Mouse (Mus musculus) MEL (cell line): ENCODE results near the gene Commd8. TPM values are rescaled to one million over a fixed set of nuclear protein-coding genes. Genes with fewer than 3 reads are reported as not detected.
A peak's percentile ranks its signal among the peaks of the same experiment; 100 is the strongest.

Experiments used
- DNase-seq: peaks from one replicate; pipeline ENCODE4 v3.0.0; 2011; ENCODE audit warnings: low read depth, low spot score
- H3K27ac ChIP-seq: 2 replicates; pipeline ENCODE4 v1.5.1; 2012; ENCODE audit warnings: low read depth, mild to moderate bottlenecking, control low read depth, low read length, moderate library complexity; ENCODE audit not compliant: control insufficient read depth
- H3K27me3 ChIP-seq, 2 experiments: fragments of 150-350 bp in 1 of 2; sonication (generic) in 1 of 2; 2 replicates each; pipeline ENCODE4 v1.6.1; 2012; ENCODE audit warnings: low read length in 2 of 2, mild to moderate bottlenecking in 2 of 2, improper control_type of control experiment in 1 of 2, moderate library complexity in 1 of 2; ENCODE audit not compliant: insufficient read depth in 2 of 2, control insufficient read depth in 1 of 2
- H3K36me3 ChIP-seq, 2 experiments: 2 replicates each; pipeline ENCODE4 v1.6.1; 2012 to 2014; ENCODE audit warnings: low read length in 2 of 2, improper control_type of control experiment in 1 of 2, inconsistent platforms in 1 of 2, mild to moderate bottlenecking in 1 of 2; ENCODE audit not compliant: insufficient read depth in 2 of 2, control insufficient read depth in 1 of 2
- H3K4me1 ChIP-seq, 2 experiments: fragments of 150-350 bp in 1 of 2; sonication (generic) in 1 of 2; 2 replicates each; pipeline ENCODE4 v1.6.1; 2012; ENCODE audit warnings: low read length in 2 of 2, improper control_type of control experiment in 1 of 2, mild to moderate bottlenecking in 1 of 2; ENCODE audit not compliant: insufficient read depth in 2 of 2, control insufficient read depth in 1 of 2
- H3K4me3 ChIP-seq, 2 experiments: fragments of 150-350 bp in 1 of 2; sonication (generic) in 1 of 2; 2 replicates each; pipeline ENCODE4 v1.5.1; 2012; ENCODE audit warnings: low read depth in 2 of 2, low read length in 2 of 2, mild to moderate bottlenecking in 2 of 2, moderate library complexity in 2 of 2, control low read depth in 1 of 2, improper control_type of control experiment in 1 of 2; ENCODE audit not compliant: control insufficient read depth in 1 of 2, insufficient read depth in 1 of 2
- H3K79me2 ChIP-seq: 2 replicates; pipeline ENCODE4 v1.6.1; 2012; ENCODE audit warnings: mild to moderate bottlenecking, low read length, moderate library complexity; ENCODE audit not compliant: control insufficient read depth, poor library complexity, insufficient read depth
- H3K9ac ChIP-seq: 2 replicates; pipeline ENCODE4 v1.6.1; 2012; ENCODE audit warnings: low read depth, mild to moderate bottlenecking, control low read depth, low read length, moderate library complexity; ENCODE audit not compliant: control insufficient read depth, poor library complexity, severe bottlenecking
- H3K9me3 ChIP-seq: fragments of 150-350 bp; sonication (generic); replicated peaks from 2 replicates; pipeline ENCODE4 v1.6.1; 2012; ENCODE audit warnings: mild to moderate bottlenecking, low read length, improper control_type of control experiment, moderate library complexity; ENCODE audit not compliant: insufficient read depth
- BHLHE40 ChIP-seq: IDR thresholded peaks from 2 replicates; pipeline ENCODE4 v1.6.1; 2012; ENCODE audit warnings: low read depth, mild to moderate bottlenecking, inconsistent platforms, low read length, improper control_type of control experiment, borderline replicate concordance
- CHD1 ChIP-seq: IDR thresholded peaks from 2 replicates; pipeline ENCODE4 v1.6.1; 2012; ENCODE audit warnings: low read depth, mild to moderate bottlenecking, inconsistent platforms, low read length, improper control_type of control experiment
- CHD2 ChIP-seq: IDR thresholded peaks from 2 replicates; pipeline ENCODE4 v1.6.1; 2011; ENCODE audit warnings: low read length, improper control_type of control experiment
- CTCF ChIP-seq, 3 experiments: IDR thresholded peaks in 2 of 3; conservative IDR thresholded peaks in 1 of 3; 2 replicates each; pipeline ENCODE4 v1.5.1; 2011 to 2012; ENCODE audit warnings: low read length in 3 of 3, low read depth in 2 of 3, mild to moderate bottlenecking in 2 of 3, improper control_type of control experiment in 1 of 3, inconsistent platforms in 1 of 3, mixed read lengths in 1 of 3, moderate library complexity in 1 of 3; ENCODE audit not compliant: control insufficient read depth in 1 of 3, insufficient read depth in 1 of 3, poor library complexity in 1 of 3, severe bottlenecking in 1 of 3
- E2F4 ChIP-seq: IDR thresholded peaks from 2 replicates; pipeline ENCODE4 v1.6.1; 2011; ENCODE audit warnings: low read depth, low read length, improper control_type of control experiment, borderline replicate concordance
- EP300 ChIP-seq, 2 experiments: IDR thresholded peaks; 2 replicates each; pipeline ENCODE4 v1.6.1; 2011; ENCODE audit warnings: improper control_type of control experiment in 2 of 2, low read length in 2 of 2, low read depth in 1 of 2, mild to moderate bottlenecking in 1 of 2
- ETS1 ChIP-seq: IDR thresholded peaks from 2 replicates; pipeline ENCODE4 v1.6.1; 2012; ENCODE audit warnings: low read depth, mild to moderate bottlenecking, inconsistent platforms, low read length, improper control_type of control experiment, moderate library complexity
- GABPA ChIP-seq: IDR thresholded peaks from 2 replicates; pipeline ENCODE4 v1.6.1; 2012; ENCODE audit warnings: low read depth, mild to moderate bottlenecking, inconsistent platforms, low read length, improper control_type of control experiment, moderate library complexity
- JUND ChIP-seq: IDR thresholded peaks from 2 replicates; pipeline ENCODE4 v1.6.1; 2011; ENCODE audit warnings: low read depth, mild to moderate bottlenecking, improper control_type of control experiment, low read length
- MAFK ChIP-seq: IDR thresholded peaks from 2 replicates; pipeline ENCODE4 v1.6.1; 2011; ENCODE audit warnings: low read depth, mild to moderate bottlenecking, low read length, improper control_type of control experiment, borderline replicate concordance
- MAX ChIP-seq: IDR thresholded peaks from 2 replicates; pipeline ENCODE4 v1.6.1; 2011; ENCODE audit warnings: low read length, improper control_type of control experiment
- MAZ ChIP-seq: IDR thresholded peaks from 2 replicates; pipeline ENCODE4 v1.6.1; 2012; ENCODE audit warnings: low read depth, mild to moderate bottlenecking, inconsistent platforms, low read length, improper control_type of control experiment
- MEF2A ChIP-seq: IDR thresholded peaks from 2 replicates; pipeline ENCODE4 v1.6.1; 2014; ENCODE audit warnings: low read depth, mild to moderate bottlenecking, inconsistent platforms, low read length, improper control_type of control experiment; ENCODE audit not compliant: poor library complexity, insufficient replicate concordance, severe bottlenecking; ENCODE audit errors: extremely low read depth
- MXI1 ChIP-seq: IDR thresholded peaks from 2 replicates; pipeline ENCODE4 v1.6.1; 2011; ENCODE audit warnings: mild to moderate bottlenecking, low read depth, low read length, improper control_type of control experiment
- MYB ChIP-seq: IDR thresholded peaks from 2 replicates; pipeline ENCODE4 v1.6.1; 2011; ENCODE audit warnings: mild to moderate bottlenecking, low read depth, low read length, improper control_type of control experiment
- MYC ChIP-seq: IDR thresholded peaks from 2 replicates; pipeline ENCODE4 v1.6.1; 2011; ENCODE audit warnings: low read depth, mild to moderate bottlenecking, low read length, improper control_type of control experiment, moderate library complexity
- NELFE ChIP-seq: IDR thresholded peaks from 2 replicates; pipeline ENCODE4 v1.6.1; 2011; ENCODE audit warnings: low read depth, low read length, improper control_type of control experiment
- NRF1 ChIP-seq: IDR thresholded peaks from 2 replicates; pipeline ENCODE4 v1.6.1; 2014; ENCODE audit warnings: low read depth, mild to moderate bottlenecking, inconsistent platforms, low read length, improper control_type of control experiment, moderate library complexity; ENCODE audit not compliant: poor library complexity, insufficient read depth, severe bottlenecking
- POLR2AphosphoS2 ChIP-seq: IDR thresholded peaks from 2 replicates; pipeline ENCODE4 v1.6.1; 2011; ENCODE audit warnings: low read length, improper control_type of control experiment
- POLR2AphosphoS5 ChIP-seq: IDR thresholded peaks from 2 replicates; pipeline ENCODE4 v1.6.1; 2012; ENCODE audit warnings: low read depth, borderline replicate concordance, mild to moderate bottlenecking, inconsistent platforms, low read length, moderate library complexity, mixed read lengths
- RAD21 ChIP-seq: IDR thresholded peaks from 2 replicates; pipeline ENCODE4 v1.6.1; 2011; ENCODE audit warnings: mild to moderate bottlenecking, low read depth, low read length, improper control_type of control experiment
- RCOR1 ChIP-seq: IDR thresholded peaks from 2 replicates; pipeline ENCODE4 v1.6.1; 2012; ENCODE audit warnings: low read depth, mild to moderate bottlenecking, inconsistent platforms, low read length, improper control_type of control experiment
- SIN3A ChIP-seq: IDR thresholded peaks from 2 replicates; pipeline ENCODE4 v1.6.1; 2012; ENCODE audit warnings: low read length, improper control_type of control experiment, inconsistent platforms
- SMC3 ChIP-seq: IDR thresholded peaks from 2 replicates; pipeline ENCODE4 v1.6.1; 2011; ENCODE audit warnings: low read depth, low read length, improper control_type of control experiment
- TAL1 ChIP-seq: IDR thresholded peaks from 2 replicates; pipeline ENCODE4 v1.6.1; 2012; ENCODE audit warnings: mild to moderate bottlenecking, inconsistent platforms, low read length, moderate library complexity, mixed read lengths
- TBP ChIP-seq: IDR thresholded peaks from 2 replicates; pipeline ENCODE4 v1.8.0; 2011; ENCODE audit warnings: low read depth, low read length, improper control_type of control experiment
- UBTF ChIP-seq: IDR thresholded peaks from 2 replicates; pipeline ENCODE4 v1.6.1; 2012; ENCODE audit warnings: low read depth, mild to moderate bottlenecking, inconsistent platforms, low read length, improper control_type of control experiment, moderate library complexity, borderline replicate concordance; ENCODE audit not compliant: insufficient read depth
- USF1 ChIP-seq: IDR thresholded peaks from 2 replicates; pipeline ENCODE4 v1.6.1; 2014; ENCODE audit warnings: low read depth, mild to moderate bottlenecking, inconsistent platforms, low read length, improper control_type of control experiment, moderate library complexity
- USF2 ChIP-seq, 2 experiments: IDR thresholded peaks; 2 replicates each; pipeline ENCODE4 v1.6.1; 2011 to 2012; ENCODE audit warnings: improper control_type of control experiment in 2 of 2, low read length in 2 of 2, borderline replicate concordance in 1 of 2, inconsistent platforms in 1 of 2, low read depth in 1 of 2, mild to moderate bottlenecking in 1 of 2; ENCODE audit not compliant: insufficient read depth in 1 of 2
- ZC3H11A ChIP-seq: IDR thresholded peaks from 2 replicates; pipeline ENCODE4 v1.6.1; 2012; ENCODE audit warnings: low read depth, mild to moderate bottlenecking, inconsistent platforms, low read length, improper control_type of control experiment
- ZKSCAN1 ChIP-seq: IDR thresholded peaks from 2 replicates; pipeline ENCODE4 v1.6.1; 2012; ENCODE audit warnings: low read depth, mild to moderate bottlenecking, inconsistent platforms, low read length, improper control_type of control experiment, moderate library complexity
- ZMIZ1 ChIP-seq: IDR thresholded peaks from 2 replicates; pipeline ENCODE4 v1.6.1; 2012; ENCODE audit warnings: low read depth, mild to moderate bottlenecking, inconsistent platforms, low read length, improper control_type of control experiment, moderate library complexity
- ZNF384 ChIP-seq: IDR thresholded peaks from 2 replicates; pipeline ENCODE4 v1.6.1; 2012; ENCODE audit warnings: low read depth, mild to moderate bottlenecking, inconsistent platforms, low read length, improper control_type of control experiment
- polyA plus RNA-seq, 2 experiments: library from polyadenylated mRNA; stranded (reverse) in 1 of 2; unstranded in 1 of 2; fragments of >175 nt in 1 of 2; fragments of >200 nt in 1 of 2; gene quantifications; 2 replicates each; pipeline versions ENCODE4 v1.2.1 to v1.2.4; 2012; ENCODE audit warnings: low replicate concordance in 2 of 2, low read depth in 1 of 2; ENCODE audit not compliant: insufficient read length in 2 of 2, insufficient read depth in 1 of 2, missing spikeins in 1 of 2
- total RNA-seq: library from RNA; depleted of rRNA; stranded (reverse); fragments of 300-350 nt; gene quantifications from 2 replicates; pipeline ENCODE4 v1.2.3, GENCODE M21; 2012

The Commd8 gene
- total and polyA plus RNA-seq, 3 experiments, result 33.5 to 45.6 TPM; not detected in 1

DNA sequence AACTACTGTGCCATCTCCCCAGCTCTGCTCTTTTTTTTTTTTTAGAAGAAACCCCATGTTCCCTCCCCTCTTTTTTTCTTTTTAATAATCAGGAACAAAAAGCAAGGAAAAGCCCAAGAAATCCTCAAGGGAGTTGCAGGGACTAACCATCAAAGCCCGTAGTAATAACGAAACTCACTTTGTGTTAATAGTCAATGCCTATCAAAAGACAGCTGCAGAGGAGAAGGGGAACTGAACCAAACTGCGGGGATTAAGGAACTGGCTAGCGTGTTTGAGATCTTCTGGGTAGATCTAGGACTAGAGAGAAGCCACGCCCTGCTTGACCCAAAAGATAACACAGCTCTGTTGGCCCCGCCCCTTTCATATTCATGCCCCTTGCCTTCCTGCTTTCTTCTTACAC, 15.9 kb upstream of the Commd8 start (continued):
- TF ChIP-seq NRF1 (no peak), CTCF (IDR thresholded peaks at IDR 0.05 in 2 of 3, conservative IDR thresholded peaks at IDR 0.05 in 1 of 3; ENCODE audit: control insufficient read depth in 1 of 3, insufficient read depth in 1 of 3, low read depth in 2 of 3, low read length in 3 of 3, poor library complexity in 1 of 3, severe bottlenecking in 1 of 3) (no peak), JUND (no peak), CHD1 (no peak), MXI1 (no peak), USF2 (IDR thresholded peaks at IDR 0.05; ENCODE audit: borderline replicate concordance in 1 of 2, insufficient read depth in 1 of 2, low read depth in 1 of 2, low read length in 2 of 2) (no peak), UBTF (no peak), POLR2AphosphoS2 (peak; percentile 95)

DNA sequence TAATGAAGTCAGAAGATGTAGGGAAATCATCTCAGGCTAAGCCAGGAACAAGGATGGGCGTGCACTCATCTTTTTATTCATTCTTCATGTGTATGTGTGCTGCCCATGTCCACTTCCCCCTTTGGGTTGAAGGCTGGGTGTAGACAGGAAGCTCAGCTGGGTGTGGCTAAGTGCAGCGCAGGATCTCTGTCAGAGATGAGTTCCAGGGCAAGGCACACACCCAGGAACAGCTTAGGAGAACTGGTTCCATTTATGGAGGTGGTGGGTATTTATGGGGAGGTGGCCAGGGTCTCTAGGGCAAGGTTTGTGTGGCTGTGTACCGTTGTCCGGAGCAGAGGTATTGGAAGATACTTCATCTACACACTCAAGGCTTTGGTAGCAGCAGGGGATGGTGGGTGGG, 14.8 kb upstream of the Commd8 start:
- peak overlapping the region; percentile 76 for H3K9ac ChIP-seq
- peaks cover 18 to 30% of the 10 kb centered on the region in 2 experiments for H3K4me1 ChIP-seq
- peaks cover 0 to 24% of the 10 kb centered on the region in 2 experiments; a peak in 2 of 4 replicates for H3K36me3 ChIP-seq
- H3K4me3 ChIP-seq, result peak overlapping the region; percentile 63 to 81
- H3K27ac ChIP-seq, result peak overlapping the region; percentile 98
- H3K27me3 ChIP-seq, result no peaks in the 10 kb centered on the region
- H3K9me3 ChIP-seq, result no peaks in the 10 kb centered on the region
- no peaks in the 10 kb centered on the region; the same call in 1 of the 2 replicates for H3K79me2 ChIP-seq
- DNase-seq, result peak; percentile 94
- peak; percentile 38; the same call in 1 of the 2 replicates for TF ChIP-seq POLR2AphosphoS5
- TF ChIP-seq ETS1, result peak; percentile 84
- no peak for TF ChIP-seq MAFK
- peak; percentile 89 for TF ChIP-seq TBP
- no peak for TF ChIP-seq MEF2A
- no peak for TF ChIP-seq ZNF384
- TF ChIP-seq NRF1, result peak; percentile 44; the same call in 1 of the 2 replicates
- peak; percentile 80 for TF ChIP-seq MXI1
- no peak for TF ChIP-seq RAD21
- TF ChIP-seq GABPA, result no peak
- no peak for TF ChIP-seq ZKSCAN1
- TF ChIP-seq E2F4, result no peak
- TF ChIP-seq MAZ, result no peak
- TF ChIP-seq USF1, result no peak
- TF ChIP-seq RCOR1, result peak; percentile 55; the same call in 1 of the 2 replicates
- no peak for TF ChIP-seq CHD2
- TF ChIP-seq MYB, result no peak
- TF ChIP-seq TAL1, result no peak
- TF ChIP-seq EP300 (IDR thresholded peaks at IDR 0.05; ENCODE audit: low read depth in 1 of 2, low read length in 2 of 2), result peak; percentile 80 to 81
- TF ChIP-seq UBTF, result no peak
- TF ChIP-seq MYC, result no peak; the same call in 1 of the 2 replicates
- no peak for TF ChIP-seq MAX
- peak; percentile 63; the same call in 1 of the 2 replicates for TF ChIP-seq SIN3A
- no peak for TF ChIP-seq USF2 (IDR thresholded peaks at IDR 0.05; ENCODE audit: borderline replicate concordance in 1 of 2, insufficient read depth in 1 of 2, low read depth in 1 of 2, low read length in 2 of 2)
- no peak for TF ChIP-seq BHLHE40
- TF ChIP-seq ZC3H11A, result no peak
- TF ChIP-seq JUND, result no peak
- TF ChIP-seq NELFE, result peak; percentile 81
- 0 out of 2 replicates have a peak, but pooled peaks have one; percentile 6 for TF ChIP-seq SMC3
- peak; percentile 93 for TF ChIP-seq ZMIZ1
- no peak for TF ChIP-seq CTCF (IDR thresholded peaks at IDR 0.05 in 2 of 3, conservative IDR thresholded peaks at IDR 0.05 in 1 of 3; ENCODE audit: control insufficient read depth in 1 of 3, insufficient read depth in 1 of 3, low read depth in 2 of 3, low read length in 3 of 3, poor library complexity in 1 of 3, severe bottlenecking in 1 of 3)
